ENCODE assay signal across 9 mouse cellular contexts in the genomic region with DNA sequence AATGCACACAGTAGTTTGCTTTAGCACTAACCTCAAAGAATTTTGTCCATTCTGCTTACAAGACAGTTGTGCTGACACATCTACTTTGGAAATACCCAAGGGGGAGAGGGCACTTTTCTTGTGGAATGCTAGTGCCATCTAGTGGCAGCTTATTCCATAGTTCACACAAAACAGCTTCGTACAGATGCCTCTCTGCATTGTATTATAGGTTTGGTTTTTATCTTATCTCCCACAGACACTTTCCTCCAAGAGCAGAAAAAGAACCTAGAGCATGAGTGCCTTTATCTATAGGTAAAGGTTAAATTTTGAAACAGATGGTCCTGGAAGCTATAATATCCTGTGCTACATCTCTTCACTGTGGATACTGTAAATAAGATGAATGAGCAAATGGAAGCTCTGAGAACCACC. TPM values are rescaled to one million over a fixed set of nuclear protein-coding genes. Genes with fewer than 3 reads are reported as not detected.
A peak's percentile ranks its signal among the peaks of the same experiment; 100 is the strongest.
DNase-seq lines count a peak whose midpoint lies in the region; ATAC-seq lines count a peak whose summit lies in the region.
"Had no signal": no experiment of that assay in that cellular context is flagged by ENCODE, and none has a peak within 500 bp of the region (broad histone marks: within the 10 kb centered on the region; RNA-seq: fewer than 3 reads in every experiment).

No protein-coding gene starts in this region.

- intact Hi-C loops in heart, postnatal 10 days (cut with DNase I) = loop anchor here (1.0 to 5.0 kb wide), 4 partner anchors 29 to 299 kb away; no protein-coding TSS in a partner anchor

- H3K27ac ChIP-seq in heart, embryonic 10.5 days = no peak overlapping the region
- no peak overlapping the region for H3K27ac ChIP-seq in embryonic facial prominence, embryonic 14.5 days (replicated peaks; ENCODE audit: low read depth, low read length)
- H3K27ac ChIP-seq: limb, embryonic 12.5 days had no signal

- DNase-seq in heart, adult 18-20 months = peak; percentile 74 to 85
- DNase-seq in heart, embryonic 10.5 days (ENCODE audit: low spot score) = no peak
- peak; percentile 78 for DNase-seq in adrenal gland, postnatal 10 days
- peak; percentile 86 for DNase-seq in embryonic facial prominence, embryonic 14.5 days (ENCODE audit: low spot score)
- DNase-seq in heart, postnatal 10 days = peak; percentile 82 to 89
- peak; percentile 75 for DNase-seq in layer of hippocampus, adult 9-11 months
- peak; percentile 79 for DNase-seq in lung, postnatal 10 days
- DNase-seq in right cerebral cortex, postnatal 14 days = peak; percentile 49

- peaks cover 13% of the 10 kb centered on the region for H3K4me1 ChIP-seq in heart, embryonic 10.5 days
- H3K4me1 ChIP-seq in embryonic facial prominence, embryonic 14.5 days (ENCODE audit: control insufficient read depth, insufficient read depth, low read length) = no peaks in the 10 kb centered on the region
- H3K4me1 ChIP-seq: limb, embryonic 12.5 days had no signal

- H3K9ac ChIP-seq in embryonic facial prominence, embryonic 14.5 days (ENCODE audit: low read depth, low read length) = no peak overlapping the region
- H3K9ac ChIP-seq: limb, embryonic 12.5 days had no signal

- ATAC-seq in embryonic facial prominence, embryonic 14.5 days (ENCODE audit: low read depth) = 0 out of 2 replicates have a peak, but pooled peaks have one; percentile 65

- peaks cover 63% of the 10 kb centered on the region for H3K36me3 ChIP-seq in heart, embryonic 10.5 days
- peaks cover 67% of the 10 kb centered on the region for H3K36me3 ChIP-seq in embryonic facial prominence, embryonic 14.5 days (ENCODE audit: control insufficient read depth, insufficient read depth, low read length)

- no peaks in the 10 kb centered on the region for H3K27me3 ChIP-seq in heart, embryonic 10.5 days (ENCODE audit: insufficient read depth, poor library complexity, severe bottlenecking)
- no peaks in the 10 kb centered on the region for H3K27me3 ChIP-seq in embryonic facial prominence, embryonic 14.5 days (replicated peaks; ENCODE audit: control insufficient read depth, insufficient read depth, low read length)
- H3K27me3 ChIP-seq: limb, embryonic 12.5 days had no signal

- no peak overlapping the region for H3K4me2 ChIP-seq in embryonic facial prominence, embryonic 14.5 days (ENCODE audit: low read depth, low read length)
- H3K4me2 ChIP-seq: limb, embryonic 12.5 days had no signal

- H3K4me3 ChIP-seq in heart, embryonic 10.5 days = no peak overlapping the region
- H3K4me3 ChIP-seq in embryonic facial prominence, embryonic 14.5 days (ENCODE audit: low read depth, low read length) = no peak overlapping the region
- H3K4me3 ChIP-seq: limb, embryonic 12.5 days had no signal

- 10% methylated on average over 1 of the region's 1 CpGs for WGBS in heart, embryonic 10.5 days
- WGBS in embryonic facial prominence, embryonic 14.5 days = 17% methylated on average over 1 of the region's 1 CpGs

- no peaks in the 10 kb centered on the region for H3K9me3 ChIP-seq in heart, embryonic 10.5 days
- no peaks in the 10 kb centered on the region for H3K9me3 ChIP-seq in embryonic facial prominence, embryonic 14.5 days (ENCODE audit: control insufficient read depth, low read length)
- H3K9me3 ChIP-seq: limb, embryonic 12.5 days had no signal

RNA-seq across cellular contexts. Expression of a gene that starts 46.2 kb away (rescaled TPM):
- total RNA-seq in heart, adult 18-20 months (2021) = 10 to 100 TPM; 23.3 to 25.7 TPM
- 37.9 and 40.6 TPM in 2 replicates for polyA plus RNA-seq in heart, embryonic 10.5 days (2016; fragmentation: Nextera tagmentation; extraction: Ambion mirVana)
- 10 to 100 TPM; 35.8 to 48.3 TPM for total RNA-seq in adrenal gland, postnatal 10 days (2021)
- polyA plus RNA-seq in embryonic facial prominence, embryonic 14.5 days (2014; fragmentation: Nextera tagmentation; extraction: Ambion mirVana) = 33.1 and 34.0 TPM in 2 replicates
- total RNA-seq in heart, postnatal 10 days (2021) = 10 to 100 TPM; 33.4 to 33.5 TPM
